Mouse (Mus musculus) c-Kit-positive CD71-positive TER-119-positive erythroid progenitor cells, embryonic 14.5 days (primary cell): Measurements from ENCODE around the gene Senp1.
A peak's percentile ranks its signal among the peaks of the same experiment; 100 is the strongest.

Experiments
- DNase-seq: peaks from one replicate; pipeline ENCODE4 v3.0.0-alpha.2; 2013; ENCODE audit warnings: low spot score

The Senp1 gene

DNA sequence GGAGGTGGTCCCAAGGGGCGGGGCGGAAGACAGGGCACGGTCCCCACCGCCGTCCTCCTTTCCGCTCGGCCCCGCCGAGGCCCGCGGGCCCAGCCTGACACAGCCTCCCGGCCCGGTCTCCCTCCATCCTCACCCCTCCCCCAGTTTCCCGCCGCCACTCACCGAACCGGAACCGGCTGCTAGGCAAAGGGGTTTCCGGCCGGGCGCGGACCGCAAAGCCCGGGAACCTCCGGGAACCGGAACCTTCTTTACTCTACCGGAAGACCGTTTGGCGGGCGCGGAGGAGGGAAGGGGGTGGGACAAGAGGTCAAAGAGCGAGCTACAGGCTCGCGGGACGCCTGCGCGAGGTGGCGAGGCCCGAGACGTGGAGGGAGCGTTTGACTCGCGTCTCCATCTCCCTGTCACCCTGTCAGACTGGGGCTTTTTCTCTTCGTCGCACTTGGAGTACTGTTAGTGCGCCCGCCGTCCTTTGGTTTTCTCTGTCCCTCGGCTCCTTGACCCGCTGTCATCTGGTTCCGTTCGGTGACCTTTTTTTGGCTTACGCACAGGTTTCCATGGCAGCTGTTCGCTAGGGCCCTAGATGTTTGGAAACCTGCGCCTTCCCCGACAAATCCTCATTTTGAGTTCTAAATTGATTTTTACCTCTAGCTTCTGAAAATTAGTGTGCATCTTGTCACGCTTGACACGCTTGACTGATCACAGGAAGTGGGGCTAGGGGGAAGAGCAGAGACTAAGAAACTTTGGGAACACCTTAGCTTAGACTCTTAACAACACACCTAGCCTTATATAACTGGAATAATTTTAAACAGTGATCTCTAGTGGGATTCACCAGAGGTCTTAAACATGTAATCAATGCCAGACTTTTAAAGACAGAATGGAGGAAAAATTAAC, at the start of gene Senp1:
TSS of gene Senp1 (minus strand) at position 624 of the 891 bp plus-strand sequence.
- peak; percentile 84 for DNase-seq

DNA sequence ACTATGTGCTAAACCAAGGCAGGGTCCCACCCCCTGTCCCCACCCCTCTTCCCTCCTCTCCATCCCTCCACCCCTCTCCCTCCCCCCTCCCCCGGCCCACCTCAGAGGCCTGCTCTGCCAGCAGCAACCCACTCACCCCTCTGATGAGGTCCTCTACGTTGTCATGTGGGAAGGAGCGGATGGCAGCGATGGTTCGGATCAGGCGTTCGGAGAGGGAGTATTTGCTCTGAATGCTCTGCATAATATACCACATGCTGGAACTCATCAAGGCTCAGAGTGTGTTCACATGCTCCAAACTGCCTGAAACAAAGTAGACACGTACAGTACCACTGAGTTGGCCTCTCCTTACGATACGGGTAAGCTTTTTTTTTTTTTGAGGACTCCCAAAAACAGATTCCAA, 49.0 kb upstream of the Senp1 start:
- DNase-seq, result no peak

DNA sequence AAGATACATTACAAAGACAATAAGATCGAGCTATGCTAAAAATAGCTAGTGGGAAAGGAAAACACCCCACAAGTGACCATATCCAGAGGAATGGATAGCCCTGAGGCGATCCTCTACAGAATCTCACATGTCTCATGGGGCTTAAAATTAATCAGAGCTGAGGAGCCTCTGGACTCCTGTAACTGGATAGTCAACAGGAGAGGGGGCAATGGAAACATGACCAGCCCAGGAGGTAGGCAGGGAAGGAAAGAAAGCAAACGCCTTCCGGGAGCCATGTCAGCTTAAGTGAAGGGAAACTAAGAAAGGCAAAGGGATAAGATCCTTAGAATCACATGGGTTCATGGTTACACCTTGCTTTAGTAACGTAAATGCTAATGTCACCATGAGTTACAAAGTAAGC, 47.3 kb upstream of the Senp1 start:
- DNase-seq, result no peak

DNA sequence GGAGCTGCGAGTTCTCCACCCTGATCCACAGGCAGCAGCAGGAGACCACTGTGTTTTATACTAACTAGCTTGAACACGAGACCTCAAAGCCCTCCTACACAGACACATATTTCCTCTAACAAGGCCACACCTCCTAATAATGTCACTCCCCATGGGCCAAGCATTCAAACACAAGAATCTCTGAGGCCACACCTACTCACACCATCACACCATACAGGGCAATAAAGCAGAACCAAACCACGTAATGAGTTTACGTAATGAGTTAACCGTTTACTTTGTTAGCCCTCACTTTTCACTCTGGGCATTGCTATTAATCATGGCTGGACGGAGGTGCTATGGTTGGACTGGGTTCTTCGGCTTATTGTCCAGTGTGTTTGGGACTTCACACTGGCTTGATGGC, 46.2 kb upstream of the Senp1 start:
- DNase-seq, result no peak

DNA sequence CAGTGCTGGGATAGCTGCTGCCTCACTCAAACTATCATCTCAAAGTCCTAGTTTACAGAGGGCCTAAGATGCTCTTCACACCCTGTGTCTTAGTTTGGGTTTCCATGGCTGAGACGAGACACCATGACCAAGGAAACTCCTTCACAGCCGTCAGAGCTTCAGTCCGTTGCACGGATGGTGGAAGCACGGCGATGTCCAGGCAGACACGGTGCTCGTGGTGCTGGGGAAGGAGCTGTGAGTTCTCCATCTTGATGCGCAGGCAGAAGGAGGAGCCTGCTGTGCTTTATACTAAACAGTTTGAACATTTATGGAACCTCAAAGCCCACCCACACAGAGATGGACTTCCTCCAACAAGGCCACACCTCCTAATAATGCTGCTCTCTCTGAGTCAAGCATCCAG, 43.3 kb upstream of the Senp1 start:
- DNase-seq, result no peak

DNA sequence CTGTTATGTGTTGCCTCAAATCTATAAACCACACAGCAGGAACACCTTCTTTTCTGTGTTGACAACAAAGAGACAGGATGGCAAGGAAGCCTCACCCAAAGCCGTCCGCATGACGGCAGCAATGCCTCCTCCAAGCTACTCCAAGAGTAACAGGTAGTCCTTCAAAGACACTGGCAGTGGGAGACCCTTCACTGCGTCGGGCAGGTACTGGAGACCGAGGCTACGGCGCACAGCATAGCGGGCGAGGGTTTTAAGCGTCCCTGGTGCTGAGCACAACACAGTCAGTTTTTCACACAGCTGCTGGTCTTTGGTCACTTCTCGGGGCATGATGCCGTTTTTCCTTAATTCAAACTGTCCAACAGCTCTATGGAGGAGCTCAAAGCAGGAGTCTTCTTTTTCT, 42.1 kb upstream of the Senp1 start:
- no peak for DNase-seq

DNA sequence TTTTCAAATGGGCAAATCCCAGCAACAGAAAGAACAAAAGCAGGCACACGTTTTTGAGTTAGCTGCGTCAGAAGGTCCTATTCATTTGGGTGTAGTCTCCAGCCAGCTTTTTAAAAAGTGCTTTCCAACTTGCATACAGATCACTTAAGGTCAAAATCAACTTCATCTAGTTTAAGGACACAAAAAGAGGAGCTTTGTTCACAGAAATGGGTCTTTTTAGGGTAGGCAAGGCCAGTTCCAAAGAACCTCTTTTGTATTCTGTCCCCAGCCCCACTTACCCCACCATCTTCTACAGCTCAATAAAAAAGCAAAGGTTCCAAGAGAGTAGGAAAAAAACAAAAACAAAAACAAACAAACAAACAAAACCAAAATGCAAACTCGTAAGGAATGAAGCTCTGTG, 41.1 kb upstream of the Senp1 start:
- no peak for DNase-seq

DNA sequence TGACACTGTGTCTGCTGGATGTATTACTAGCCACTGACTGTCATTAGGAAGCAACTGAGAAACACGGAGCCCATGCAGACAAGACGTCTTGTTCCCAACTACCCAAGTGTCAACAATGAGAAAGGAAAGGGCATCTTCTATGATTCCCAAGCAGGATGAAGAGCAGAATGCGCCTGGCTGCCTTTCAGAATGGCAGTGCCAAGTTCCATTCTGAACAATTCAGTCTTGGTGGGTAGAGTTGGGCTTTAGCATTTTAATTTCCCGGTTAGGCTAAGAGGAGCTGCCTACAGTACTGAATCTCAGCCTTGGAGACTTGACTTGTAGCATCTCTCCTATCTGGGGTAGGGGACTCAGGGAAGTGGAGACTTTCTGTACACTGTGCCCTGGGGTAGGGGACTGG, 40.5 kb upstream of the Senp1 start:
- DNase-seq, result no peak

DNA sequence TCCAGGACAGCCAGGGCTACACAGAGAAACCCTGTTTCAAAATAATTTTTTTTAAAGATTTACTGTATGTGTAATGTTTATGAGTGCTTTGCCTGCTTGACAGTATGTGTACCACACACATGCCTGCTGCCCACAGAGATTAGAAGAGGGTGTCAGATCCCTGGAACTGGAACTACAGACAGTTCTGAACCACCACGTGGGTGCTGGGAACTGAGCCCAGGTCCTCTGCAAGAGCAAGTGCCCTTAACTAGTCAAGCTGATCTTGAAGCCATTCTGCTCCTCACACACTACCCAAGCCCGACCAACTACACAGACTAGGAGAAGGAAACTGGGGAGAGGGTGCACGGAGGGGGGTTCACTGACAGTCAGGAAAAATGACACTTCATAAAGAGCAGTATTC, 39.9 kb upstream of the Senp1 start:
- no peak for DNase-seq

DNA sequence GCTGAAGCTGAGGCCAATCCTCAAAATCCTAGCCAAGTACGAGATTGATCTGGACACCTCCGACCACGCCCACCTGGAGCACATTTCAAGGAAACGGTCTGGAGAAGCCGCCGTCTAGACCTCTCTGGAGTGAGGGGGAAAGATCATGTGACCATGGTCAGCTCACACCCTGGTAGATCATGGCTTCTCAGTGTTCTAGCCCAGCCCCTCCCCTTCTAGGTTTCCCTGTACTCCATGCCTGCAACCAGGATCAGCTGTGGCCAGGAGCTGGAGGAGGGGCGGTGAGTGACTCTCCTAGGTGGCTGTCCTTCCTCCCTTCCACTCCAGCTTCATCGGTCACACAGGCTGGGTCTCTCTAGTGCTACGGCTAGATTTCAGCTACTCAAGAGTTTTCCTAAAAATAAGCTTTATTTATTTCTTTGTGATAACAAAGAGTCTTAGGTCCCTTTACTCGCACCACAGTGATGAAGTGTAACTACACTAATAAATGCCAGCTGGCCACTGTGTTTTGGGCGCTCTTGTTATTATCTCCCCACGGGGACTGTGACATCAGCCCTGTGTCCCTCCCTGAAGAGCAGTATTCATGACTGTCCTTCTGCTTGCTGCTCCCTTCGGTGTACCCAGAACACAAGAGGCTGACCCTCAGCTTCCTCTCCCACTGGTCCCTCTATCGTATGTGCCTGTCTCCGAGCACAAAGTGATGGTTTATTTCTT, 38.6 kb upstream of the Senp1 start:
- no peak for DNase-seq

DNA sequence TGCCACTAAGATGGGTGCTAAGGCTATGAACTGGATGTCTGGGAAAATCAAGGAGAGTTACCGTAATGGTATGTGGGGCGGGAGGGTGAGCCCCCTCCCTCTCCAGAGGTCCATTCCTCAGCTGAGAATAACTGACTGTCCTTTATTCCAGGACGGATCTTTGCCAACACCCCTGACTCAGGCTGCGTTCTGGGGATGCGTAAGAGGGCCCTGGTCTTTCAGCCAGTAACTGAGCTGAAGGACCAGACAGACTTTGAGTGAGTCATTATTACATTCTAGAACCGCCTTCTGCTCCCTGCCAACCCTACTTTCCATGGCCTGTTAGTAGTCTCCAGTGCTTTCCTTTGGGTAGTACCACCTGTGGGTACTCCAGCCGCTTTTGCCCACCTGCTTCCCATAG, 37.9 kb upstream of the Senp1 start:
- DNase-seq, result no peak

DNA sequence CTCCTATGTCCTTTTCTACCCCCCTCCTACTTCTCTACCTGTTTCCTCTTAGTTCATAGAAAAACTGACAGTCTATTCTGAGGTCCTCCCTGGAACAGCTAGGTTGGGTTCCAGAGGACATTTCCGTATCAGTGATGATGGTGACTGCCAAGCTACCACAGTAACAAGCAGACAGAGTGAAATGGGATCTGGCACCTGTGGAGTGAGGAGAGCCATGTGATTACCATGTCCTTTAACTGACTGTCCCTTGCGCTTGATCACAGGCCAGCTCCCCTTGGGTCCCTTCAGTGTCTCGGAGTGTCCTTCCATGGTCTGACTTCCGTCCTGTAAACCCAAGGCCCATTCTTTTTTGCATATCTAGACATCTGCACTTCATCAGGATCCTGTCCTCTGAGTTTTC, 37.5 kb upstream of the Senp1 start:
- DNase-seq, result no peak

DNA sequence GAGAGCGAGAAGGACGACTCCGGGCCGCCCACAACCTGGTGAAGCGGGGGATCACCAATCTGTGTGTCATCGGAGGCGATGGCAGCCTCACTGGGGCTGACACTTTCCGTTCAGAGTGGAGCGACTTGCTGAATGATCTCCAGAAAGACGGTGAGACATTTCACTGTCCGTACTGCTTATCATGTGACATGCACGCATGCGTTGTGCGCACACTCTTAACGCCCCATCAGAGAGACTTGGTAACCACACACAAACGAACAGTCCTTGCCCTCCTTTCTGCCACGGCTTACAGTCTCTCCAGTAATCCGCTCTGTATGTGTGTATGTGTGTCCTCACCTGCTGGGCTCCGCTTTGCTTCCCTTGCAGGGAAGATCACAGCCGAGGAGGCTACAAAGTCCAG, 27.3 kb upstream of the Senp1 start:
- no peak for DNase-seq

DNA sequence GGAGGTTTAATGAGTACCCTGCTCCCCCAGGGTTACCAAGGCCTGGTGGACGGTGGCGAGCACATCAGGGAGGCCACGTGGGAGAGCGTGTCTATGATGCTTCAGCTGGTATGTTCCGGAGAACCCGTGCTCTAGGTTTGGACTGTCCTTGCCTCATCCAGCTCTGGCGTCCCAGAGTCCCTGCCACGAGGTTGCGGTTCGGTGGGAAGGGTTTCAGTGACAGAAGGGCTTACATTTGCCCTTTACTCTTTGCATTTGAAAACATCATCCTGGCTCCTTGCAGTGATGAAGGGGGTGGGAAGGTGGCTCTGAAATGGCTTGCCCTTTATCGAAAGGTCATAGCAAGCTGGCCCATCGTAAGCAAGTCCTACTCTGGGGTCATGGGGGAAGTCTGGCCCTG, 25.8 kb upstream of the Senp1 start:
- no peak for DNase-seq

DNA sequence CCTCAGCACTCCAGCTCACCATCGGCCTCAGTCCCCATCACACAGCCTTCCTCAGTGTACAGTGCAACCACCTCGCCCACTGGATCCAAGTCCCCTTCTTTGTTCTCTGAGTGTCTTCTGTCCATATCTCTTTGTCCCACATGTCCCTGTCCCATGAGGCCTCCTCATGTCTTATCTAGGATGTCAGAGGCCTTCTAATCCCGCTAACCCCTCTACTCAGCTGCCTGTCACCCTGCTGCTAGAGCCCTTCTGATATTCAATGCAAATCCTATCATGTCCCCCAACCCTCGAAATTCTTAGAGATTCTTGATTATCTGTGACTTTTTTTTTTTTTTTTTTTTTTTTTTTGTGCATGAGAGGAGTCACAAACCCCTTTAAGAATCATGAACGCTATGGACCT, 22.7 kb upstream of the Senp1 start:
- DNase-seq, result peak; percentile 65

DNA sequence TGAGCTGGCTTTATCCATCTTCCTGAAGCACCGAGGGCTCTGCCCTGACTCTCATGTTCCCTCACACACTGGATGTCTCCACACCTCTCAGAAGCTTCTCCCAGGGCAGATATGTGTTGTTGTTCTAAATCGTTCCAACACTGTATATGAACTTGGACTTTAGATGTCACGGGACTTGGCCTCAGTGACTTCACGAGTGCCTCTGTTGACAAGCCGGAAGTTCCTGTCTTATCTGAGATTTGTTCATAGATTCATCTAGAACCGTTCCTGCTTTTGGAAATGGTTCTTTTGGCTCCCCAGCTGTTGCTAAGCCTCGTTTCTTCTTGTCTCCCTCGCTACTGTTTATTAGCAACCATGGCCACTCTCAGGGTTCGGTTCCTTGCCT, 22.2 kb upstream of the Senp1 start:
- DNase-seq, result no peak

DNA sequence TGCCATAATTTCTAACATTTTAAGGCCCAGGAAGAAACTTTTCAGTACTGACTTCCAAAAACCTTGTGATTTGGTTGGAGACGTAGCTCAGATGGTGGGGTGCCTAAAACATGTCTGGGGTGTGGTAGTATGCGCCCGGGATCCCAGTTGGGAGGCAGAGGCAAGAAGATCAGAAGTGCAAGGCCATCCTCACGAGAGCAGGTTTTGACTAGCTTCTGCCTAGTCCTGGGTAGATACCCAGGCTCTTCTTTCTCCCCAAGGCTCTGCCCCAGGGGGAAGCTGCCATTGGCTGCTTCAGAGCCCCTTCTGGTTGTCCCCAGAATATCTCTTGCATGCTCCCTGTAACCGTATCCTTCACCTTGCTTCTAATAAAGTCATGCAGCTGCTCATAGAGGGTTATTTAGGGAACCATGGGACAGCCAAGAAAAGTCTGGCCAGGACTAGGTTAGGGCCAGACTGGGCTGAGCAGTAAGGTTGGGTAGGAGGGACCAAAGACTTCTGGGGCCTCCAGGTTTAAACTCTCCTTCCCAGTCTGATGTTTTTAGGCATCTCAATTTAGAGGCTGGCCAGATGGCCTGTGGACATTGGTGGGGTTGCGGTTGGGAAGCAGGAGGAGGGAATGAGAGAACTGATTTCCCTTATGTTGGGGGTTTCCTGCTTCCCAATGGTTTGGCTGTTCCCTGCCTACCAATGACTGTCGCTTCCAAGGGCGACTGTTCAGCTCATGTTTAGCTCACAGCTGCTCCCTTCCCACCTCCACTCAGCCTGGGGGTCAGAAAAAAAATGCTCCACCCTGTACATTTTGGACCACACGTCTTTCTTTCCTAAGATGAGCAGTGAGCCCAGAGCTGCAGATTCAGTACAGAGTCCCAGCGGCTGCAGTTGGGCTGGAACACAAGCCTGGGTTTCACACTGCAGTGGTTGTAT, 21.6 kb upstream of the Senp1 start:
- no peak for DNase-seq

DNA sequence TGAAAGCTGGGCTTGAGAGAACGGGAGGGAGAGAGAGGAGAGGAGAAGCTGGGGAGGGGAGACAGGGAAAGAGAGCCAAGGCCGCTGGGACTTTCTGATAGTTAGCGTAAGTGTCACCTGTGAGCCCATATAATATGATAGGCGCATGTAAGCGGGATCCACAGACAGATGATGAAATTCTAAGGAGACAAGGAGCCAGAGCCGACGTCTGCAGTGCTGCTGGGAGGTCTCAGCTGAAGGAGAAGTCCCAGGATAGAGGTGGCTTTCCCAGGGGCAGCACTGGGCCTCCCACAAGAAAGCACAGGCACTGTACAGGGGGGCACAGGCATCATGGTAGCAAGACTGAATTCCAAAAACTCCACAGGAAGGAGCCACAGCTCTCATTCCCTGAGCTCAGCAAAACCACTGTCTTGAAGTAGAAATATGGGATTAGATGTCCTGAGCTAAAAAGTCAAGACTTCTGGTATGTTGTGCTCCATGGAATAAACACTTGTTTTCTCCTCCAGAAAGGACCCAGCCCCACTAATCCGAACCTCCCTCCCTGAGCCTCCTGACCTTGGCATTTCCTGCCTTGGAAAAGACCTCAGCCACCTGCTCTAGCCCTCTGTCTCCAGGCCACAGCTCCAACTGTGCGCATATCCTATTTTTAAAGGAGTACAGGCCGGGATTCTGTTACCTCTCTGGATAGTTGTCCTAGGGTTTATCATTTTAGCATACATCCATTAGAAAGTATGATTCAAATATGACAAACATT, 20.7 kb upstream of the Senp1 start:
- no peak for DNase-seq

DNA sequence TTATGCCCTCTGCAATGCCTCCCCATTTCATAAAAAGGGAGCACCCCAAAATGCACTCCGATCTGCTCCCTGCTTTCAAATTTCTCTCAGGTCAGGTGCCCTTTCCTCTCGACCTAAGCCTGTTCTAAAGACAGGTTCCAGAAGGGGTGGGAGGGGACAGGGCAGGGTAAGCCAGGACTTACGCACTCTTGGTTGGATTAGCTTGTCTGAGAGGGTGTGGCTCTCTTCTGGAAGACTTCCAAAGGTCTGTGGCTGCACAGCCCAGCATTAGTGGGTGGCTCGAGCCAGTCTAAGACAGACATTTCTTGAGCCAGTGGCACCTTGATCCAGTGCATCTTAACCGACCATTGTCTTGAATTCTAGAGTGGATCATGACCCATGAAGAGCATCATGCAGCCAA, 18.2 kb upstream of the Senp1 start:
- DNase-seq, result peak; percentile 37

DNA sequence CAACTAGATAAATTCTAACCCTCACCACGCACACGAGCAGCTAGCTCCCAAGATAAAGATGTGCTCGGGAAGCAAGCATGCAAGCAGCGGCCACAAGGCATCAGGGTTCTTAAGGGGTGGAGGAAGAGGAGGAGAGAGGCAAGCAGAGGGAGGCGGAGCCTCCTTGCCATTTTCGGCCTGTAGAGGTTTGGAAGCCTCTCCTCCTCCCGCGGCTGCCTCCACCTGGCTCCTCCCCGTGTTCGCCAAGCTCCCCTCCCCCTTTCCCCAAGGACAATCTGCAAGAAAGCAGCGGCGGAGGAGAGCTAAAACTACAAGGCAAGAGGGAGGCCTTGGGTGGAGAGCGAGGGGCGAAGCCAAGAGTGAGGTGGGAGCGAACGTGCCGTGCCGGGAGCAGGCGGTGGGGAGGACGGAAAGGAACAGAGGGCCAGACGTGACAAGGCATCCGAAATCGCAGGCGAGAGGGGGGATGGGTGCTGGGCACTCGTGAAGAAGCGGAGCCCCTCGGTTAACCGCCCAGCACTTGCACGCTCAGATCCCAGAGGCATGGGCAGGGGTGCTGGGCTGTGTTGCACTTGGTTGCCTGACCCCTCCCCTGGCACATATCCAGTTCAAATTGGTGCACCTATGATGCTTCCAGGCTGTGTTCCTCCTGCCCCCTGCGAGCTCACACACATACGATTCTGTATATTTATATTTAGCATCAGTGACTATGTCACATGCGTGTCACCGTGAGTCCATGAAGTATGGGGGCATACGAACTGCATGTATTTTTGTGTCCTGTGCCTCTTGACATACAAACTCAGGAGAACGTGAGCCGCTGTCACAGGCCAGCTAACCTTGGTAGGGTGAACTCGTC, 15.0 kb upstream of the Senp1 start:
- DNase-seq, result peak; percentile 85
